Mouse (Mus musculus) liver, embryonic 12.5 days (tissue): ENCODE measurements around the gene Arhgap24. TPM values are rescaled to one million over a fixed set of nuclear protein-coding genes. Genes with fewer than 3 reads are reported as not detected.

ENCODE experiments used
- ATAC-seq: fragments of 200-750 bp; cut with Nextera tagmentation; 2 replicates; pipeline ENCODE4 v1.8.0; 2017; ENCODE audit warnings: moderate number of reproducible peaks, mild to moderate bottlenecking, moderate library complexity
- H3K27ac ChIP-seq: fragments of 300-500 bp; sonication (generic); 2 replicates; pipeline ENCODE4 v1.5.1; 2016; ENCODE audit warnings: mild to moderate bottlenecking
- H3K27me3 ChIP-seq: fragments of 300-500 bp; sonication (generic); replicated peaks from 2 replicates; pipeline ENCODE4 v1.6.1; 2016; ENCODE audit warnings: mild to moderate bottlenecking, moderate library complexity
- H3K36me3 ChIP-seq: fragments of 300-500 bp; sonication (generic); 2 replicates; pipeline ENCODE4 v1.6.1; 2016; ENCODE audit warnings: mild to moderate bottlenecking, moderate library complexity
- H3K4me1 ChIP-seq: fragments of 300-500 bp; sonication (generic); 2 replicates; pipeline ENCODE4 v1.6.1; 2016
- H3K4me2 ChIP-seq: fragments of 300-500 bp; sonication (generic); 2 replicates; pipeline ENCODE4 v1.6.1; 2016; ENCODE audit warnings: mild to moderate bottlenecking, moderate library complexity
- H3K4me3 ChIP-seq: fragments of 300-500 bp; sonication (generic); 2 replicates; pipeline ENCODE4 v1.5.1; 2016; ENCODE audit warnings: mild to moderate bottlenecking, moderate library complexity
- H3K9ac ChIP-seq: fragments of 300-500 bp; sonication (generic); 2 replicates; pipeline ENCODE4 v1.6.1; 2016; ENCODE audit warnings: mild to moderate bottlenecking, moderate library complexity
- H3K9me3 ChIP-seq: fragments of 300-500 bp; sonication (generic); replicated peaks from 2 replicates; pipeline ENCODE4 v1.6.1; 2016; ENCODE audit warnings: mild to moderate bottlenecking, moderate library complexity
- WGBS: fragments of 180-500 bp; shearing (Covaris S2); methylation state at CpG from one replicate; pipeline ENCODE4 v1.1.7; 2016; ENCODE audit not compliant: insufficient replicate concordance; 5-methylcytosine and 5-hydroxymethylcytosine counted together
- polyA plus RNA-seq: library from polyadenylated mRNA; unstranded; fragments of >200 nt; fragmentation: Nextera tagmentation; extraction: Ambion mirVana; gene quantifications from 2 replicates; pipeline ENCODE4 v1.2.1, GENCODE M21; 2016

The Arhgap24 gene
- polyA plus RNA-seq, 1 experiment from 2014 or later = 3.4 TPM

GRCm38 (mm10) chr5:102613571-102613970 lies 132.4 kb downstream of the Arhgap24 start:
- Histone ChIP-seq H3K9ac (no peak overlapping the region), H3K9me3 (no peaks in the 10 kb centered on the region), H3K4me2 (no peak overlapping the region), H3K4me1 (no peaks in the 10 kb centered on the region), H3K4me3 (no peak overlapping the region), H3K27me3 (no peaks in the 10 kb centered on the region), H3K36me3 (no peaks in the 10 kb centered on the region), H3K27ac (no peak overlapping the region)
- 73% methylated on average over 3 of the region's 3 CpGs for WGBS
- no peak for ATAC-seq

GRCm38 (mm10) chr5:102614081-102614480 lies 132.9 kb downstream of the Arhgap24 start:
- no peaks in the 10 kb centered on the region for H3K36me3 ChIP-seq
- H3K27ac ChIP-seq = no peak overlapping the region
- no peaks in the 10 kb centered on the region for H3K27me3 ChIP-seq
- no peak overlapping the region for H3K9ac ChIP-seq
- H3K4me1 ChIP-seq = no peaks in the 10 kb centered on the region
- H3K9me3 ChIP-seq = no peaks in the 10 kb centered on the region
- H3K4me3 ChIP-seq = no peak overlapping the region
- WGBS = 69% methylated on average over 2 of the region's 2 CpGs
- H3K4me2 ChIP-seq = no peak overlapping the region
- no peak for ATAC-seq

GRCm38 (mm10) chr5:102615249-102615648 lies 134.1 kb downstream of the Arhgap24 start:
- H3K9ac ChIP-seq = no peak overlapping the region
- no peak for ATAC-seq
- no peak overlapping the region for H3K27ac ChIP-seq
- no peaks in the 10 kb centered on the region for H3K9me3 ChIP-seq
- H3K4me3 ChIP-seq = no peak overlapping the region
- H3K4me2 ChIP-seq = no peak overlapping the region
- 74% methylated on average over 6 of the region's 6 CpGs for WGBS
- no peaks in the 10 kb centered on the region for H3K27me3 ChIP-seq
- no peaks in the 10 kb centered on the region for H3K36me3 ChIP-seq
- H3K4me1 ChIP-seq = no peaks in the 10 kb centered on the region

GRCm38 (mm10) chr5:102621036-102621435 lies 139.8 kb downstream of the Arhgap24 start:
- no peaks in the 10 kb centered on the region for H3K4me1 ChIP-seq
- H3K9me3 ChIP-seq = no peaks in the 10 kb centered on the region
- H3K4me2 ChIP-seq = no peak overlapping the region
- no peak for ATAC-seq
- WGBS = 48% methylated on average over 1 of the region's 1 CpGs
- H3K4me3 ChIP-seq = no peak overlapping the region
- H3K36me3 ChIP-seq = no peaks in the 10 kb centered on the region
- no peak overlapping the region for H3K27ac ChIP-seq
- no peak overlapping the region for H3K9ac ChIP-seq
- no peaks in the 10 kb centered on the region for H3K27me3 ChIP-seq

GRCm38 (mm10) chr5:102623807-102624435 lies 142.7 kb downstream of the Arhgap24 start:
- Histone ChIP-seq H3K9me3 (no peaks in the 10 kb centered on the region), H3K36me3 (no peaks in the 10 kb centered on the region), H3K4me2 (no peak overlapping the region), H3K27me3 (no peaks in the 10 kb centered on the region), H3K4me1 (no peaks in the 10 kb centered on the region), H3K27ac (no peak overlapping the region), H3K4me3 (no peak overlapping the region), H3K9ac (no peak overlapping the region)
- WGBS = 63% methylated on average over 3 of the region's 3 CpGs
- no peak for ATAC-seq

- no peak overlapping the region for H3K4me2 ChIP-seq
- H3K36me3 ChIP-seq = no peaks in the 10 kb centered on the region
- no peak overlapping the region for H3K27ac ChIP-seq
- 51% methylated on average over 2 of the region's 2 CpGs for WGBS
- H3K27me3 ChIP-seq = no peaks in the 10 kb centered on the region
- no peaks in the 10 kb centered on the region for H3K4me1 ChIP-seq
- no peak overlapping the region for H3K4me3 ChIP-seq
- H3K9me3 ChIP-seq = no peaks in the 10 kb centered on the region
- H3K9ac ChIP-seq = no peak overlapping the region
- no peak for ATAC-seq
Measured at GRCm38 (mm10) chr5:102626671-102627070, 145.5 kb downstream of the Arhgap24 start.

- Histone ChIP-seq H3K9me3 (no peaks in the 10 kb centered on the region), H3K4me3 (no peak overlapping the region), H3K4me2 (no peak overlapping the region), H3K27ac (no peak overlapping the region), H3K27me3 (no peaks in the 10 kb centered on the region), H3K9ac (no peak overlapping the region), H3K4me1 (no peaks in the 10 kb centered on the region), H3K36me3 (no peaks in the 10 kb centered on the region)
- ATAC-seq = no peak
- WGBS = 63% methylated on average over 11 of the region's 11 CpGs
Measured at GRCm38 (mm10) chr5:102629362-102629771, 148.2 kb downstream of the Arhgap24 start.

GRCm38 (mm10) chr5:102635591-102635990 lies 154.4 kb downstream of the Arhgap24 start:
- ATAC-seq = no peak
- no peaks in the 10 kb centered on the region for H3K27me3 ChIP-seq
- no peaks in the 10 kb centered on the region for H3K4me1 ChIP-seq
- H3K4me2 ChIP-seq = no peak overlapping the region
- 85% methylated on average over 4 of the region's 4 CpGs for WGBS
- H3K9ac ChIP-seq = no peak overlapping the region
- no peak overlapping the region for H3K27ac ChIP-seq
- H3K9me3 ChIP-seq = no peaks in the 10 kb centered on the region
- no peaks in the 10 kb centered on the region for H3K36me3 ChIP-seq
- H3K4me3 ChIP-seq = no peak overlapping the region

GRCm38 (mm10) chr5:102639782-102640559 lies 158.8 kb downstream of the Arhgap24 start:
- no peak overlapping the region for H3K9ac ChIP-seq
- H3K36me3 ChIP-seq = no peaks in the 10 kb centered on the region
- WGBS = 49% methylated on average over 7 of the region's 7 CpGs
- H3K27me3 ChIP-seq = no peaks in the 10 kb centered on the region
- no peak overlapping the region for H3K27ac ChIP-seq
- no peak for ATAC-seq
- no peak overlapping the region for H3K4me3 ChIP-seq
- H3K4me2 ChIP-seq = no peak overlapping the region
- no peaks in the 10 kb centered on the region for H3K4me1 ChIP-seq
- no peaks in the 10 kb centered on the region for H3K9me3 ChIP-seq

GRCm38 (mm10) chr5:102643364-102643763 lies 162.2 kb downstream of the Arhgap24 start:
- Histone ChIP-seq H3K4me3 (no peak overlapping the region), H3K36me3 (no peaks in the 10 kb centered on the region), H3K9ac (no peak overlapping the region), H3K27ac (no peak overlapping the region), H3K4me1 (no peaks in the 10 kb centered on the region), H3K9me3 (no peaks in the 10 kb centered on the region), H3K4me2 (no peak overlapping the region), H3K27me3 (no peaks in the 10 kb centered on the region)
- 54% methylated on average over 7 of the region's 7 CpGs for WGBS
- no peak for ATAC-seq

GRCm38 (mm10) chr5:102643820-102644219 lies 162.6 kb downstream of the Arhgap24 start:
- Histone ChIP-seq H3K27ac (no peak overlapping the region), H3K4me2 (no peak overlapping the region), H3K9ac (no peak overlapping the region), H3K9me3 (no peaks in the 10 kb centered on the region), H3K4me1 (no peaks in the 10 kb centered on the region), H3K36me3 (no peaks in the 10 kb centered on the region), H3K27me3 (no peaks in the 10 kb centered on the region), H3K4me3 (no peak overlapping the region)
- ATAC-seq = no peak
- WGBS = 24% methylated on average over 4 of the region's 4 CpGs

GRCm38 (mm10) chr5:102659061-102659460 lies 177.9 kb downstream of the Arhgap24 start:
- no peak overlapping the region for H3K4me3 ChIP-seq
- no peaks in the 10 kb centered on the region for H3K27me3 ChIP-seq
- H3K36me3 ChIP-seq = no peaks in the 10 kb centered on the region
- no peak overlapping the region for H3K27ac ChIP-seq
- H3K4me1 ChIP-seq = no peaks in the 10 kb centered on the region
- no peaks in the 10 kb centered on the region for H3K9me3 ChIP-seq
- no peak overlapping the region for H3K4me2 ChIP-seq
- no peak for ATAC-seq
- no peak overlapping the region for H3K9ac ChIP-seq
